Mouse (Mus musculus) activated CD4-positive, CD25-positive, alpha-beta regulatory T cell, adult 9 weeks (primary cell): Measurements from ENCODE around the gene Hmgcs1. TPM values are rescaled to one million over a fixed set of nuclear protein-coding genes. Genes with fewer than 3 reads are reported as not detected.

Experiments
- polyA plus RNA-seq: library from polyadenylated mRNA; unstranded; fragments of 100-300 nt; shearing (Covaris generic); gene quantifications from one replicate; pipeline ENCODE4 v1.2.1, GENCODE M21; 2017

The Hmgcs1 gene
- polyA plus RNA-seq, result 62.7 TPM

GRCm38 (mm10) chr13:119690039-119690728, at the start of gene Hmgcs1:
Hmgcs1 (plus strand) TSS chr13:119690379.

GRCm38 (mm10) chr13:119755681-119756471, 65.7 kb downstream of the Hmgcs1 start, which contains the start of gene Nim1k:
Nim1k (minus strand) TSS chr13:119755882.

Other genes starting within 250 kb of the Hmgcs1 start
- gene 4833420G17Rik, start 227.6 kb upstream of the Hmgcs1 start, polyA plus RNA-seq, result 107 TPM
- 1.9 TPM for gene Tmem267, start 202.3 kb upstream of the Hmgcs1 start, polyA plus RNA-seq
- 0.88 TPM for gene 3110070M22Rik, start 202.0 kb upstream of the Hmgcs1 start, polyA plus RNA-seq
- gene Ccl28, start 66.6 kb upstream of the Hmgcs1 start, polyA plus RNA-seq, result not detected
- 0.46 TPM for gene Nim1k, start 65.5 kb downstream of the Hmgcs1 start, polyA plus RNA-seq
- gene Zfp131, start 100.5 kb downstream of the Hmgcs1 start, polyA plus RNA-seq, result 25.1 TPM
- not detected for gene AF067063, start 139.8 kb downstream of the Hmgcs1 start, polyA plus RNA-seq
- not detected for gene D13Ertd608e, start 145.6 kb downstream of the Hmgcs1 start, polyA plus RNA-seq
- not detected for gene Tcstv1, start 204.4 kb downstream of the Hmgcs1 start, polyA plus RNA-seq
- not detected for gene Gm21761, start 238.9 kb downstream of the Hmgcs1 start, polyA plus RNA-seq